Mouse (Mus musculus): ENCODE data around the gene Cwc25.

Cwc25 gene

GRCm38 (mm10) chr11:97714356-97714755, 52.0 kb downstream of the Cwc25 start:
- POLR2A ChIA-PET = interaction anchor here (0.6 to 9.8 kb wide), 38 partner anchors 8 to 1679 kb away, joined by 3 to 133 read pairs (median 4); partner anchors contain the start of genes Psmb3 (in 2 of the 4), 1700001P01Rik (in 1 of the 4), Mllt6 (in 1 of the 4) and Pcgf2 (in 1 of the 4)

GRCm38 (mm10) chr11:97713896-97714295, 52.5 kb downstream of the Cwc25 start:
- ChIA-PET POLR2A (interaction anchor here in 3 of 4 experiments (0.6 to 9.8 kb wide), 24 partner anchors 9 to 1679 kb away, joined by 3 to 133 read pairs (median 4); partner anchors contain the start of genes Psmb3 (in 2 of the 3), 1700001P01Rik (in 1 of the 3), Mllt6 (in 1 of the 3) and Pcgf2 (in 1 of the 3)), CTCF (interaction anchor here (0.7 to 2.2 kb wide), 13 partner anchors 10 to 674 kb away, joined by 3 to 9 read pairs (median 4); partner anchors contain the start of gene Psmb3 (in 2 of the 4))

More at GRCm38 (mm10) chr11:97714356-97714755, 52.0 kb downstream of the Cwc25 start:
- CTCF ChIA-PET = interaction anchor here (0.6 to 2.2 kb wide), 19 partner anchors 11 to 673 kb away, joined by 3 to 9 read pairs (median 4); partner anchors contain the start of gene Psmb3 (in 2 of the 4)

GRCm38 (mm10) chr11:97712286-97712685, 54.1 kb downstream of the Cwc25 start:
- POLR2A ChIA-PET = interaction anchor here in 2 of 4 experiments (0.6 to 9.8 kb wide), 9 partner anchors 9 to 489 kb away, joined by 3 to 133 read pairs (median 5); partner anchors contain the start of genes Psmb3 (in 2 of the 2), 1700001P01Rik (in 1 of the 2), Fbxo47 (in 1 of the 2) and Pcgf2 (in 1 of the 2)
- CTCF ChIA-PET = interaction anchor here in 2 of 4 experiments (0.6 to 3.5 kb wide), 4 partner anchors 9 to 349 kb away, joined by 3 to 17 read pairs (median 5); partner anchors contain the start of gene Psmb3 (in 1 of the 2)

GRCm38 (mm10) chr11:97711200-97711900, 55.0 kb downstream of the Cwc25 start:
- POLR2A ChIA-PET = interaction anchor here in 3 of 4 experiments (0.5 to 9.8 kb wide), 19 partner anchors 8 to 490 kb away, joined by 3 to 133 read pairs (median 4); partner anchors contain the start of genes Psmb3 (in 3 of the 3), Pcgf2 (in 2 of the 3), Fbxo47 (in 1 of the 3) and Rpl23 (in 1 of the 3)
- CTCF ChIA-PET = interaction anchor here in 2 of 4 experiments (0.8 to 3.5 kb wide), 5 partner anchors 8 to 246 kb away, joined by 3 to 17 read pairs (median 5); partner anchors contain the start of gene Psmb3 (in 1 of the 2)

GRCm38 (mm10) chr11:97710067-97710466, 56.3 kb downstream of the Cwc25 start:
- POLR2A ChIA-PET = interaction anchor here in 3 of 4 experiments (0.6 to 9.8 kb wide), 18 partner anchors 9 to 317 kb away, joined by 3 to 133 read pairs (median 3); partner anchors contain the start of genes Pcgf2 (in 2 of the 3), Psmb3 (in 1 of the 3) and Rpl19 (in 1 of the 3)
- CTCF ChIA-PET = interaction anchor here (0.6 to 3.5 kb wide), 11 partner anchors 25 to 562 kb away, joined by 3 to 17 read pairs (median 4); no protein-coding TSS in a partner anchor

GRCm38 (mm10) chr11:97703039-97703826, 63.1 kb downstream of the Cwc25 start, which contains the start of gene Psmb3:
Psmb3 (plus strand) TSS chr11:97703399.
- CTCF ChIA-PET = interaction anchor here (0.5 to 2.0 kb wide), 24 partner anchors 9 to 375 kb away, joined by 3 to 21 read pairs (median 3); no protein-coding TSS in a partner anchor
- POLR2A ChIA-PET = interaction anchor here (0.6 to 20.0 kb wide), 98 partner anchors 8 to 787 kb away, joined by 3 to 941 read pairs (median 4); partner anchors contain the start of genes Pip4k2b (in 4 of the 4), 1700001P01Rik (in 3 of the 4), Cisd3 (in 3 of the 4) and Epop (in 3 of the 4)

GRCm38 (mm10) chr11:97702393-97702745, 64.0 kb downstream of the Cwc25 start:
- ChIA-PET CTCF (interaction anchor here (0.6 to 2.0 kb wide), 16 partner anchors 9 to 1950 kb away, joined by 3 to 21 read pairs (median 4); no protein-coding TSS in a partner anchor), POLR2A (interaction anchor here (0.6 to 20.0 kb wide), 80 partner anchors 8 to 1685 kb away, joined by 3 to 941 read pairs (median 5); partner anchors contain the start of genes Mllt6 (in 3 of the 4), Pip4k2b (in 3 of the 4), Cisd3 (in 2 of the 4) and Cwc25 (in 2 of the 4))

GRCm38 (mm10) chr11:97701581-97702392, 64.6 kb downstream of the Cwc25 start:
- CTCF ChIA-PET = interaction anchor here in 3 of 4 experiments (0.6 to 2.0 kb wide), 3 partner anchors 56 to 1950 kb away, joined by 5 to 21 read pairs (median 9); no protein-coding TSS in a partner anchor
- POLR2A ChIA-PET = interaction anchor here (0.6 to 20.0 kb wide), 55 partner anchors 9 to 1684 kb away, joined by 3 to 941 read pairs (median 7); partner anchors contain the start of genes Pip4k2b (in 3 of the 4), Cisd3 (in 2 of the 4), Cwc25 (in 2 of the 4) and Epop (in 2 of the 4)

GRCm38 (mm10) chr11:97700746-97701580, 65.4 kb downstream of the Cwc25 start:
- ChIA-PET POLR2A (interaction anchor here (0.6 to 20.0 kb wide), 37 partner anchors 8 to 1412 kb away, joined by 3 to 941 read pairs (median 5); partner anchors contain the start of genes Mllt6 (in 3 of the 4), Cisd3 (in 2 of the 4), Epop (in 2 of the 4) and 1700001P01Rik (in 1 of the 4)), CTCF (interaction anchor here in 3 of 4 experiments (0.5 to 3.0 kb wide), 5 partner anchors 23 to 287 kb away, joined by 3 to 11 read pairs (median 3); no protein-coding TSS in a partner anchor)

- POLR2A ChIA-PET = interaction anchor here (0.6 to 20.0 kb wide), 66 partner anchors 11 to 1413 kb away, joined by 3 to 941 read pairs (median 5); partner anchors contain the start of genes Cisd3 (in 4 of the 4), Mllt6 (in 3 of the 4), Epop (in 2 of the 4) and Rpl23 (in 2 of the 4)
- CTCF ChIA-PET = interaction anchor here (0.5 to 3.0 kb wide), 18 partner anchors 22 to 729 kb away, joined by 3 to 33 read pairs (median 4); no protein-coding TSS in a partner anchor
These were observed 66.2 kb downstream of the Cwc25 start, which contains the start of gene Pcgf2 for GRCm38 (mm10) chr11:97700003-97700745. Pcgf2 (minus strand) TSS chr11:97700497.

GRCm38 (mm10) chr11:97699626-97700002, 66.7 kb downstream of the Cwc25 start:
- ChIA-PET CTCF (interaction anchor here in 3 of 4 experiments (0.5 to 3.0 kb wide), 21 partner anchors 10 to 729 kb away, joined by 3 to 33 read pairs (median 5); partner anchors contain the start of gene Cisd3 (in 1 of the 3)), POLR2A (interaction anchor here (0.6 to 20.0 kb wide), 63 partner anchors 10 to 722 kb away, joined by 3 to 941 read pairs (median 6); partner anchors contain the start of genes Cisd3 (in 4 of the 4), Mllt6 (in 3 of the 4), Rpl23 (in 3 of the 4) and 1700001P01Rik (in 2 of the 4))

- POLR2A ChIA-PET = interaction anchor here (0.5 to 20.0 kb wide), 92 partner anchors 8 to 1227 kb away, joined by 3 to 941 read pairs (median 5); partner anchors contain the start of genes Cisd3 (in 4 of the 4), Epop (in 3 of the 4), Mllt6 (in 3 of the 4) and 1700001P01Rik (in 2 of the 4)
- CTCF ChIA-PET = interaction anchor here (0.5 to 3.0 kb wide), 46 partner anchors 9 to 728 kb away, joined by 3 to 33 read pairs (median 4); partner anchors contain the start of genes Cisd3 (in 1 of the 4) and Pip4k2b (in 1 of the 4)
These were observed 67.4 kb downstream of the Cwc25 start for GRCm38 (mm10) chr11:97698741-97699611.
